ENCODE assay signal across 8 mouse cellular contexts in the genomic region with DNA sequence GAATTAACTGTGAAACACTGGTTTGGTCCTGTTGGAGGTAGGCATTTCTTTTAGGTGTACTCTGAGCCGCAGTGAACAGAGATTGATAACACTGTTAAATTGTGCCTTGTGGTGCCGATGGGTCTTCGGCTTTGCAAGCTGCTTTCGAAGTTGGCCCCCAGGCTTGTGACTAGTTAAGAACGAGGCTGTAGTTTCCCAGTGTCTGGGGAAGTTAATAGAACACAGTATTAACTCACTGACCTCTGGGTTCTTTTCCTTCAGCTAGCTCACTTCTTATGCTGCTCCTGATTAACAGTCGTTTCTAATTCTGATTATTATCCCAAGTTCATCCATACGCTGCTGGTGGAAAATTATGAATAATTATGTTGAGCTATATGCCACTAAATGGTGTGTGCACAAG. TPM values are rescaled to one million over a fixed set of nuclear protein-coding genes. Genes with fewer than 3 reads are reported as not detected.
DNase-seq lines count a peak whose midpoint lies in the region; ATAC-seq and TF ChIP-seq lines count a peak whose summit lies in the region.

No protein-coding gene starts in this region.

- intact Hi-C loops in heart, postnatal 10 days (cut with DNase I) = no loop called here

- H3K9me3 ChIP-seq in heart, embryonic 10.5 days = no peaks in the 10 kb centered on the region
- no peaks in the 10 kb centered on the region for H3K9me3 ChIP-seq in embryonic facial prominence, embryonic 12.5 days
- no peaks in the 10 kb centered on the region for H3K9me3 ChIP-seq in midbrain, embryonic 11.5 days (ENCODE audit: control insufficient read depth, low read length)

- WGBS in heart, embryonic 10.5 days = 36% methylated on average over 7 of the region's 7 CpGs
- WGBS in embryonic facial prominence, embryonic 12.5 days = 41% methylated on average over 7 of the region's 7 CpGs
- 17% methylated on average over 7 of the region's 7 CpGs for WGBS in kidney, adult 2 months
- WGBS in midbrain, embryonic 11.5 days = 62% methylated on average over 7 of the region's 7 CpGs

- no peak for TF ChIP-seq CTCF in kidney, adult 2 months (conservative IDR thresholded peaks at IDR 0.05; ENCODE audit: insufficient read depth, insufficient read length, low read depth, low read length)

- no peaks in the 10 kb centered on the region for H3K27me3 ChIP-seq in heart, embryonic 10.5 days (ENCODE audit: insufficient read depth, poor library complexity, severe bottlenecking)
- no peaks in the 10 kb centered on the region for H3K27me3 ChIP-seq in embryonic facial prominence, embryonic 12.5 days
- no peaks in the 10 kb centered on the region for H3K27me3 ChIP-seq in kidney, adult 2 months (replicated peaks; ENCODE audit: control insufficient read depth, insufficient read depth, low read length)
- H3K27me3 ChIP-seq in midbrain, embryonic 11.5 days (ENCODE audit: control insufficient read depth, insufficient read depth, low read length) = no peaks in the 10 kb centered on the region

- peak overlapping the region; percentile 50 for H3K4me2 ChIP-seq in embryonic facial prominence, embryonic 12.5 days (replicated peaks)
- H3K4me2 ChIP-seq in midbrain, embryonic 11.5 days = peak overlapping the region; percentile 58

- peaks cover 8% of the 10 kb centered on the region; the same call in 1 of the 2 replicates for H3K4me1 ChIP-seq in heart, embryonic 10.5 days
- 0 out of 2 replicates have a peak, but pooled peaks cover 2% of the 10 kb centered on the region for H3K4me1 ChIP-seq in embryonic facial prominence, embryonic 12.5 days
- H3K4me1 ChIP-seq in kidney, adult 2 months (ENCODE audit: control insufficient read depth, insufficient read depth, low read length) = peaks cover 15% of the 10 kb centered on the region
- peaks cover 7% of the 10 kb centered on the region; the same call in 1 of the 2 replicates for H3K4me1 ChIP-seq in midbrain, embryonic 11.5 days (ENCODE audit: control insufficient read depth, insufficient read depth, low read length)

- no peak for DNase-seq in heart, embryonic 10.5 days (ENCODE audit: low spot score)
- no peak for DNase-seq in heart, postnatal 10 days
- DNase-seq in kidney, adult 2 months = peak; percentile 88
- peak; percentile 84 for DNase-seq in midbrain, embryonic 11.5 days (ENCODE audit: low spot score, missing footprints)
- no peak for DNase-seq in frontal cortex, postnatal 14 days (ENCODE audit: low spot score in 2 of 2)
- DNase-seq in c-Kit-positive CD71-positive TER-119-positive erythroid progenitor cells, embryonic 14.5 days (ENCODE audit: low spot score) = no peak

- ATAC-seq in embryonic facial prominence, embryonic 12.5 days (ENCODE audit: insufficient number of reproducible peaks, insufficient read depth, low FRiP score, low TSS enrichment) = no peak
- ATAC-seq in midbrain, embryonic 11.5 days (ENCODE audit: low FRiP score) = no peak
- no peak for ATAC-seq in activated CD4-positive, CD25-positive, alpha-beta regulatory T cell, adult 4 months

- peak overlapping the region; percentile 85 for H3K4me3 ChIP-seq in heart, embryonic 10.5 days
- H3K4me3 ChIP-seq in embryonic facial prominence, embryonic 12.5 days = peak overlapping the region; percentile 79
- H3K4me3 ChIP-seq in kidney, adult 2 months (ENCODE audit: insufficient read depth, low read depth, low read length) = peak overlapping the region; percentile 65
- no peak overlapping the region for H3K4me3 ChIP-seq in midbrain, embryonic 11.5 days (ENCODE audit: low read depth, low read length)

- no peak overlapping the region for H3K9ac ChIP-seq in embryonic facial prominence, embryonic 12.5 days
- 0 out of 2 replicates have a peak overlapping the region, but pooled peaks have one; percentile 10 for H3K9ac ChIP-seq in midbrain, embryonic 11.5 days (ENCODE audit: low read length)

- peaks cover 8% of the 10 kb centered on the region; the same call in 1 of the 2 replicates for H3K36me3 ChIP-seq in heart, embryonic 10.5 days
- no peaks in the 10 kb centered on the region for H3K36me3 ChIP-seq in embryonic facial prominence, embryonic 12.5 days
- no peaks in the 10 kb centered on the region for H3K36me3 ChIP-seq in kidney, adult 2 months (ENCODE audit: control insufficient read depth, insufficient read depth, low read length)
- no peaks in the 10 kb centered on the region for H3K36me3 ChIP-seq in midbrain, embryonic 11.5 days (ENCODE audit: control insufficient read depth, insufficient read depth, low read length)

- H3K27ac ChIP-seq in heart, embryonic 10.5 days = no peak overlapping the region
- H3K27ac ChIP-seq in embryonic facial prominence, embryonic 12.5 days = no peak overlapping the region
- H3K27ac ChIP-seq in kidney, adult 2 months (ENCODE audit: insufficient read depth, low read depth, low read length) = peak overlapping the region; percentile 88
- no peak overlapping the region for H3K27ac ChIP-seq in midbrain, embryonic 11.5 days (ENCODE audit: low read depth, low read length)

- no peak for TF ChIP-seq POLR2A in kidney, adult 2 months (IDR thresholded peaks at IDR 0.05; ENCODE audit: low read depth, low read length)

RNA-seq across cellular contexts. Expression of gene Stx7, which starts 1.0 kb away (rescaled TPM):
- polyA plus RNA-seq in heart, embryonic 10.5 days (2016; fragmentation: Nextera tagmentation; extraction: Ambion mirVana) = 78.7 and 81.8 TPM in 2 replicates
- total RNA-seq in heart, postnatal 10 days (2021) = 10 to 100 TPM; 44.9 to 54.6 TPM
- 71.3 and 74.3 TPM in 2 replicates for polyA plus RNA-seq in embryonic facial prominence, embryonic 12.5 days (2016; fragmentation: Nextera tagmentation; extraction: Ambion mirVana)
- polyA plus RNA-seq in kidney, adult 2 months (2012; rRNA removed) = 168 and 197 TPM in 2 replicates
- 98.6 and 99.6 TPM in 2 replicates for polyA plus RNA-seq in midbrain, embryonic 11.5 days (2014; fragmentation: Nextera tagmentation; extraction: Ambion mirVana)
- 10 to 100 TPM; 23.3 to 33.2 TPM for polyA plus RNA-seq in activated CD4-positive, CD25-positive, alpha-beta regulatory T cell, adult 4 months (2017; shearing (Covaris generic))

RNA-seq across cellular contexts. Expression of gene Taar9, which starts 40.8 kb away (rescaled TPM):
- polyA plus RNA-seq in heart, embryonic 10.5 days (2016; fragmentation: Nextera tagmentation; extraction: Ambion mirVana) = not detected in 2 replicates
- not detected for total RNA-seq in heart, postnatal 10 days (2021)
- not detected in 2 replicates for polyA plus RNA-seq in embryonic facial prominence, embryonic 12.5 days (2016; fragmentation: Nextera tagmentation; extraction: Ambion mirVana)
- not detected in 2 replicates for polyA plus RNA-seq in kidney, adult 2 months (2012; rRNA removed)
- not detected in 2 replicates for polyA plus RNA-seq in midbrain, embryonic 11.5 days (2014; fragmentation: Nextera tagmentation; extraction: Ambion mirVana)
- polyA plus RNA-seq in activated CD4-positive, CD25-positive, alpha-beta regulatory T cell, adult 4 months (2017; shearing (Covaris generic)) = not detected

RNA-seq across cellular contexts. Expression of gene Taar8c, which starts 48.4 kb away (rescaled TPM):
- polyA plus RNA-seq in heart, embryonic 10.5 days (2016; fragmentation: Nextera tagmentation; extraction: Ambion mirVana) = not detected in 2 replicates
- total RNA-seq in heart, postnatal 10 days (2021) = not detected
- not detected in 2 replicates for polyA plus RNA-seq in embryonic facial prominence, embryonic 12.5 days (2016; fragmentation: Nextera tagmentation; extraction: Ambion mirVana)
- polyA plus RNA-seq in kidney, adult 2 months (2012; rRNA removed) = not detected in 2 replicates
- polyA plus RNA-seq in midbrain, embryonic 11.5 days (2014; fragmentation: Nextera tagmentation; extraction: Ambion mirVana) = not detected in 2 replicates
- polyA plus RNA-seq in activated CD4-positive, CD25-positive, alpha-beta regulatory T cell, adult 4 months (2017; shearing (Covaris generic)) = not detected

RNA-seq across cellular contexts. Expression of gene Taar8b, which starts 58.0 kb away (rescaled TPM):
- not detected in 2 replicates for polyA plus RNA-seq in heart, embryonic 10.5 days (2016; fragmentation: Nextera tagmentation; extraction: Ambion mirVana)
- not detected for total RNA-seq in heart, postnatal 10 days (2021)
- polyA plus RNA-seq in embryonic facial prominence, embryonic 12.5 days (2016; fragmentation: Nextera tagmentation; extraction: Ambion mirVana) = not detected in 2 replicates
- not detected in 2 replicates for polyA plus RNA-seq in kidney, adult 2 months (2012; rRNA removed)
- not detected in 2 replicates for polyA plus RNA-seq in midbrain, embryonic 11.5 days (2014; fragmentation: Nextera tagmentation; extraction: Ambion mirVana)
- polyA plus RNA-seq in activated CD4-positive, CD25-positive, alpha-beta regulatory T cell, adult 4 months (2017; shearing (Covaris generic)) = not detected

Comparison
In these comparisons a context has a peak if more than half of its experiments do, and no peak if none do; other contexts are left out.
1. DNase-seq: peak in kidney, adult 2 months (single experiment) and midbrain, embryonic 11.5 days (single experiment); none in heart, embryonic 10.5 days (single experiment), heart, postnatal 10 days (0 of 2), frontal cortex, postnatal 14 days (0 of 2) and c-Kit-positive CD71-positive TER-119-positive erythroid progenitor cells, embryonic 14.5 days (single experiment).